Mouse (Mus musculus): Measurements from ENCODE around the gene Idi1. TPM values are rescaled to one million over a fixed set of nuclear protein-coding genes. Genes with fewer than 3 reads are reported as not detected.

Gene Idi1
- total and polyA plus RNA-seq, 3 experiments: 36.2 to 253 (median 126) TPM

DNA sequence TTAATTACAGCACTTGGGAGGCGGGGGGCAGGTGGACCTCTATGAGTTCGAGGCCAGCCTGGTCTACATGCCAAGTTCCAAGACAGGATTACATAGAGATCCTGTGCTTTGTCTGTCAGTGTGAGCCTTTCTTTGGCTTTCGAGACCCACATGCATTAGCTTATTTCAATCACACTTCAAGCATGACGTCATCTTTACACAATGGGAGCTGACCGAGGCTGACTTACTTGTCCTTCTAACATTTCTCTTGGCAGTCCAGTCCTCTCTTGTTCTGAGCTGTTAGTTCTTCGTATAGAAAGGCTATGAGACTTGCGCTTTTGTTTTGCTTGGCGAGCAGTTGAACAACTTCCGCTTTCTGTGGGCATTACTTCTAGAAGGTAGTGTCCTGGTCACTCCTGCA is 24.4 kb upstream of the Idi1 start:
- Histone ChIP-seq H3K27ac (ENCODE audit: insufficient read depth, low read depth) (no peak overlapping the region), H3K27me3 (replicated peaks) (no peaks in the 10 kb centered on the region), H3K79me2 (replicated peaks; ENCODE audit: control insufficient read depth, extremely low read depth, insufficient read depth, poor library complexity, severe bottlenecking) (peaks cover 37% of the 10 kb centered on the region), H3K9me3 (replicated peaks; ENCODE audit: low read length) (no peaks in the 10 kb centered on the region), H3K4me1 (ENCODE audit: control insufficient read depth in 1 of 2, insufficient read depth in 2 of 2) (peaks cover 0 to 18% of the 10 kb centered on the region in 2 experiments; a peak in 1 of 4 replicates), H3K9ac (ENCODE audit: insufficient read depth, low read depth) (no peak overlapping the region), H3K4me2 (ENCODE audit: insufficient read depth, low read depth, poor library complexity, severe bottlenecking) (no peak overlapping the region), H3K4me3 (replicated peaks in 1 of 3; ENCODE audit: low read depth in 2 of 3, low read length in 2 of 3, poor library complexity in 1 of 3) (no peak overlapping the region), H3K36me3 (replicated peaks in 1 of 2; ENCODE audit: control insufficient read depth in 1 of 2, insufficient read depth in 1 of 2, low read length in 1 of 2) (peaks cover 21 to 68% of the 10 kb centered on the region in 2 experiments)
- dilution Hi-C loops (cut with MboI; ENCODE audit: extremely low pct_ligation_motif_present, extremely low pct_unique_long_range_greater_than_20kb, low sequenced_read_pairs) (no loop called here), in situ Hi-C loops (cut with MboI; ENCODE audit: low pct_ligation_motif_present, low pct_unique_long_range_greater_than_20kb, low sequenced_read_pairs) (no loop called here)
- TF ChIP-seq TCF12 (IDR thresholded peaks at IDR 0.05; ENCODE audit: low read depth, low read length) (no peak), KAT2A (IDR thresholded peaks at IDR 0.05; ENCODE audit: insufficient replicate concordance, low read length) (no peak), PAX5 (IDR thresholded peaks at IDR 0.05; ENCODE audit: low read length) (no peak), POLR2AphosphoS2 (IDR thresholded peaks at IDR 0.05; ENCODE audit: low read depth, low read length) (no peak), NRF1 (IDR thresholded peaks at IDR 0.05; ENCODE audit: low read depth, low read length) (no peak), E2F4 (IDR thresholded peaks at IDR 0.05; ENCODE audit: insufficient replicate concordance, low read depth, low read length) (no peak), ZMIZ1 (IDR thresholded peaks at IDR 0.05; ENCODE audit: low read depth, low read length) (no peak), JUND (conservative IDR thresholded peaks at IDR 0.05; ENCODE audit: low read depth, low read length) (no peak), GABPA (IDR thresholded peaks at IDR 0.05; ENCODE audit: insufficient replicate concordance, low read depth, low read length) (no peak), HCFC1 (IDR thresholded peaks at IDR 0.05; ENCODE audit: low read depth, low read length) (no peak)
- no peak for DNase-seq (ENCODE audit: extremely low read depth)

DNA sequence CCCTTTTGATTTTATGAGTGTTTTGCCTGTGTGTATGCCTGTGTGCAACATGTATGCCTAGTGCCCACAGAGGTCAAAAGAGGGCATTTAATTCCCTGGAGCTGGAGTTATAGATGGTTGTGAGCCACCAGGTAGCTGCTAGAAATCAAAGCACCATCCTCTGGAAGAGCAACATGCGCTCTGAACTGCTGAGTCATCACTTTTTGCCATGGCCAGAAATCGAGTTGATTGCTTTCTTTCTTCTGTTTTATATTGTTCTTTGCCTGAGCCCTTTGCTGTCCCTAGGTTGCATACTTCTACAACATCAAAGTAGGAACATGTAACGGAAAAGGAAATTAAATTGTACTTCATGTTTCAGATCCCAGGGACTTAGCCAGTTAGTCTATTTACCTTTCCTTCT is 20.3 kb upstream of the Idi1 start:
- dilution Hi-C loops (cut with MboI; ENCODE audit: extremely low pct_ligation_motif_present, extremely low pct_unique_long_range_greater_than_20kb, low sequenced_read_pairs): no loop called here
- H3K79me2 ChIP-seq (replicated peaks; ENCODE audit: control insufficient read depth, extremely low read depth, insufficient read depth, poor library complexity, severe bottlenecking): peaks cover 63% of the 10 kb centered on the region
- peaks cover 2 to 41% of the 10 kb centered on the region in 2 experiments; a peak in 2 of 4 replicates for H3K4me1 ChIP-seq (ENCODE audit: control insufficient read depth in 1 of 2, insufficient read depth in 2 of 2)
- TF ChIP-seq NRF1 (IDR thresholded peaks at IDR 0.05; ENCODE audit: low read depth, low read length): no peak
- no peak for TF ChIP-seq NELFE (IDR thresholded peaks at IDR 0.05; ENCODE audit: low read depth, low read length)
- peak; percentile 99 for TF ChIP-seq MAFK (IDR thresholded peaks at IDR 0.05; ENCODE audit: insufficient replicate concordance, low read length)
- H3K9me3 ChIP-seq (replicated peaks; ENCODE audit: low read length): no peaks in the 10 kb centered on the region
- no peak overlapping the region for H3K9ac ChIP-seq (ENCODE audit: insufficient read depth, low read depth)
- no peak overlapping the region for H3K4me2 ChIP-seq (ENCODE audit: insufficient read depth, low read depth, poor library complexity, severe bottlenecking)
- DNase-seq (ENCODE audit: extremely low read depth): no peak
- H3K27me3 ChIP-seq (replicated peaks): no peaks in the 10 kb centered on the region
- no peak overlapping the region for H3K27ac ChIP-seq (ENCODE audit: insufficient read depth, low read depth)
- H3K4me3 ChIP-seq (replicated peaks in 1 of 3; ENCODE audit: low read depth in 2 of 3, low read length in 2 of 3, poor library complexity in 1 of 3): no peak overlapping the region
- in situ Hi-C loops (cut with MboI; ENCODE audit: low pct_ligation_motif_present, low pct_unique_long_range_greater_than_20kb, low sequenced_read_pairs): no loop called here
- H3K36me3 ChIP-seq (replicated peaks in 1 of 2; ENCODE audit: control insufficient read depth in 1 of 2, insufficient read depth in 1 of 2, low read length in 1 of 2): peaks cover 18 to 53% of the 10 kb centered on the region in 2 experiments

DNA sequence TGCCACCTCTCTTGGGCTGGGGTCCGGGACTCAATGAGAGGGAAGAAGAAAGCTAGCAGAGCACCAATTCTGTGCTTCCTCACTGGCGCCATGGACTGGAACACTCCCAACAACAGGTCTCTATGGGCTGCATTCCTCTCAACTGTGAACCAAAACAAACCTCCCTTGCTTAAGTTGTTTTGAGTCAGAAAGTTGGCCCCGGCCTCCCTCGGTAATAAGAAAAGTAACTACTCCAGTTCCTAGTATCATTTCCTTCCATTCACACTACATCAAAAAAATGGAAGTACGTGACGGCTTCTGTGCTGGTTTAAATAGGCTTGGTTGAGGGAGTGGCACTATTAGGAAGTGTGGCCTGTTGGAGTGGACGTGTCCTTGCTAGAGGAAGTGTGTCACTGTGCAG is 18.7 kb upstream of the Idi1 start:
- dilution Hi-C loops (cut with MboI; ENCODE audit: extremely low pct_ligation_motif_present, extremely low pct_unique_long_range_greater_than_20kb, low sequenced_read_pairs) (no loop called here), in situ Hi-C loops (cut with MboI; ENCODE audit: low pct_ligation_motif_present, low pct_unique_long_range_greater_than_20kb, low sequenced_read_pairs) (no loop called here)
- Histone ChIP-seq H3K9ac (ENCODE audit: insufficient read depth, low read depth) (no peak overlapping the region), H3K27ac (ENCODE audit: insufficient read depth, low read depth) (no peak overlapping the region), H3K4me3 (replicated peaks in 1 of 3; ENCODE audit: low read depth in 2 of 3, low read length in 2 of 3, poor library complexity in 1 of 3) (no peak overlapping the region), H3K4me1 (ENCODE audit: control insufficient read depth in 1 of 2, insufficient read depth in 2 of 2) (peaks cover 2 to 42% of the 10 kb centered on the region in 2 experiments; a peak in 2 of 4 replicates), H3K4me2 (ENCODE audit: insufficient read depth, low read depth, poor library complexity, severe bottlenecking) (no peak overlapping the region), H3K27me3 (replicated peaks) (no peaks in the 10 kb centered on the region), H3K9me3 (replicated peaks; ENCODE audit: low read length) (no peaks in the 10 kb centered on the region), H3K79me2 (replicated peaks; ENCODE audit: control insufficient read depth, extremely low read depth, insufficient read depth, poor library complexity, severe bottlenecking) (peaks cover 66% of the 10 kb centered on the region), H3K36me3 (replicated peaks in 1 of 2; ENCODE audit: control insufficient read depth in 1 of 2, insufficient read depth in 1 of 2, low read length in 1 of 2) (peaks cover 14 to 42% of the 10 kb centered on the region in 2 experiments)
- TF ChIP-seq GABPA (IDR thresholded peaks at IDR 0.05; ENCODE audit: insufficient replicate concordance, low read depth, low read length): no peak
- TF ChIP-seq SMC3 (IDR thresholded peaks at IDR 0.05; ENCODE audit: low read depth, low read length): no peak
- no peak for TF ChIP-seq ZKSCAN1 (IDR thresholded peaks at IDR 0.05; ENCODE audit: borderline replicate concordance, low read depth, low read length)
- TF ChIP-seq RAD21 (IDR thresholded peaks at IDR 0.05; ENCODE audit: low read depth, low read length): no peak
- TF ChIP-seq CHD1 (IDR thresholded peaks at IDR 0.05; ENCODE audit: low read depth, low read length): no peak
- TF ChIP-seq MYC (IDR thresholded peaks at IDR 0.05; ENCODE audit: low read depth, low read length): no peak
- no peak for TF ChIP-seq JUN (IDR thresholded peaks at IDR 0.05; ENCODE audit: insufficient read depth, low read depth, low read length)
- TF ChIP-seq SIN3A (IDR thresholded peaks at IDR 0.05; ENCODE audit: low read length): no peak
- TF ChIP-seq CTCF (conservative IDR thresholded peaks at IDR 0.05 in 1 of 2, IDR thresholded peaks at IDR 0.05 in 1 of 2; ENCODE audit: low read depth in 2 of 2, low read length in 2 of 2): no peak
- TF ChIP-seq CHD2 (IDR thresholded peaks at IDR 0.05; ENCODE audit: low read length): no peak
- no peak for TF ChIP-seq MEF2A (IDR thresholded peaks at IDR 0.05; ENCODE audit: borderline replicate concordance, low read depth, low read length)
- TF ChIP-seq NELFE (IDR thresholded peaks at IDR 0.05; ENCODE audit: low read depth, low read length): no peak
- no peak for TF ChIP-seq EP300 (IDR thresholded peaks at IDR 0.05; ENCODE audit: low read length)
- TF ChIP-seq IRF4 (IDR thresholded peaks at IDR 0.05; ENCODE audit: low read depth, low read length): no peak
- TF ChIP-seq TCF12 (IDR thresholded peaks at IDR 0.05; ENCODE audit: low read depth, low read length): no peak
- DNase-seq (ENCODE audit: extremely low read depth): no peak
